Mouse (Mus musculus) brain, adult 2 months (tissue): Measurements from ENCODE around the gene Nudt7.

ENCODE experiments used
- DNase-seq: peaks from one replicate; pipeline ENCODE4 v3.0.0; 2011; ENCODE audit warnings: low read depth, low spot score

The Nudt7 gene

DNA sequence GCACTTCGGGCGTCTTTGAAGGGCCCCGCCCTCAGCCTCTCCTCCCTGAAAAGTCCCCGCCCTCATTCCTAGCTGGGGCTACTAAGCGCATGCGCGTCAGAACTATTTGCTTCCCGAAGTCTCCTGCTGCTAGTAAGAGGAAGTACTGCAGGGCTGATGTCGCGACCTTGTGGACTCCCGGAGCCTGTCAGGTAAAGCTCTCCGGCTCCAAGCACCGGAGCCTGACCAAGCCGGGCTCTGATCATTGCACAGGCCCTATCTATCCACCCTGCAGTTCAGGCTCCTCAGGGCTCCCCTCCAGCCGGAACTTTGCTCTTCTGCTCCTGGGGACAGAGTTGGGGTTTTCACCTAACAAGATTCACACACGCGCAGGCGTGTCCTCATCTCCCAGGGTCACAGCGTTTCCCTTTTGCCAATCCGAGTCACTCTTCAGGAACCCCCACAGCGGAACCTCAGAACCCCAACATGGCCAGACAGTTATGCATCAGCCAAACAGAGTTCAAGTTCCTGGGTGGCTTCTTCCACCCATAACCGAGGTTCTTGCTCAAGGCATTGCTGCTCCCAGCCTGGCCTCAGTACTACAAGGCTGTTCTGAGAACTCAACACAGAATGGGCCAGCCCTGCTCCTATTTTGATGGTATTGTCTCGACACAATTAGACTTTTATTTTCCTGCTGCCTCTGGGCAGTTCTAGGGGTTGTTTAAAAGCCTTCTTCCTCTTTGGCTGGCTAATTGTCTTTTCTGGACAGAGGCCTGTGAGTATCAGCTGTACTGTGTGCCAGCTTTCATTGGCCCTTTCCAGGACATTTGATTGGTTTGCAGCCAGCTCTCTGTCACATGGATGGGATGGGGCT is at the start of gene Nudt7:
Gene Nudt7, plus strand, starts transcription at position 48 of the 853 bp plus-strand sequence.
- DNase-seq = peak; percentile 96

DNA sequence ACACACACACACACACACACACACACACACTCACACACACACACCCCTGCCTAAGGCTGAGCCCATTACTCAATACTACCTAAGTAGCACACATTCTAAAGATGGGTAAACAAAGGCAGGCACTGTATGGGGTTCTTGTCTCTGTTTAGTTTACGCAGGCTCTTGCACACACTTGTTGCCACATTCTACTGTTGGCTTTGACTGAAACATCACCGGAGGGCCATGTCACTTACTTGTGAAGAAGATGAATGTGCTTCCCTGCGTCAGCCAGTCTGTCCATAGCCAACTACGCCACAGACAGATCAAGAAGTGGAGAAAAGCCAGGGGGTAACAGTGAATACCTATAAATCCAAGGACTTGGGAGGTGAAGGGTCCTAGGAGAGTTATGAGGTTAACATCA is 45.4 kb upstream of the Nudt7 start:
- no peak for DNase-seq

DNA sequence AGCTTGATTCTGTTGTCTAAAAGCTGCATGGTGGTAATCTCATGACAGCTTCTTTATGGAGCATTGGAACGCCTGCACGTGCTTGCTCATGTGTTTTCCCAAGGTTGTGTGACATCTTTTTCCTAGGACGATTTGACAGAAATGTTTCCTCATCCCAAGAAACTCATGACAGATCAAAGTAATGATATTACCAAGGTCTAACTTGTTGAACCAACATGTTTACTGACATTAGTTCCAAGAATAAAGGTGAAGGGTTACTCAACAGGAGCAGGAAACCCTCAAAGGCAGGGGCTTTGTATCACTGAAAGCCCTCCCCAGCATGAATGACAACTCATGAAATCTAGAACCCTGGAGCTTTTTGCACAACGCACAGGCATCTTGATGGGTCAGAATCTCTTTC is 42.6 kb upstream of the Nudt7 start:
- DNase-seq = no peak

DNA sequence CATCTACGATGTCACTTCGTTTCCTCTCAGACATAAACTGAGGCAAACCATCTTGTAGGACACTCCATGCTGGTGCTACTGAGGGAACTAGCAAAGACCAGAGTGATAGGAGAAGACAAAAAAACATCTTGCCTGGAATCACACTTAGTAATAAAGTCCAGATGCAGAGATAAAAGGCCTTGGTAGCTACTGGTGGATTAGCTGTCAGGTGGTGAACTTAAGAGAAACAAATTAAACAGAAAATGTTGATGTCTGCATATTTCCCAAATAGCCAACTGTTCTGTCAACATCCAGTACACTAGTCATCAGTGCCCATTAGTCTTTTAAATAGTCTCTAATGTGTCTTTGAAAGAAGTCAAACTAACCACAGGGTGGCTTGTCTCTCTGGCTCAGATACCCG is 40.0 kb upstream of the Nudt7 start:
- no peak for DNase-seq

DNA sequence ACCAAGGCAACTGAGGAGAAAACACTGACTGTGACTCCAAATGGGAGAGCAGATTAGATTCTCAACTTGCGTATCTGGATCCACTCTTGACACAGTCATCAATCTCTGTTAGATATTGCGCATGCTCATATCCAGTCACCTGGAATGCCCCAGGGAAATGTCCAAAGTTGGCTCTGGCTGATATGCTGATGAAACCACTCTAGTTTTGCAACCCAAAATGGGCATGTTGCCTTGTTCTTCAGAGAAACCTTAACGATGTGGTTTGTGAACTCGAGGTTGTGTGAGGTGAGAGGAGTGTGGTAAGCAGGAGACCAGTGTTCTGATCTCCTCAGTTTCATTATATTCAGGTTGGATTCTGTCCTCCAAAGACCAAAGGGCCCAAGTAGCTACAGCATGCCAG is 38.8 kb upstream of the Nudt7 start:
- DNase-seq = no peak

DNA sequence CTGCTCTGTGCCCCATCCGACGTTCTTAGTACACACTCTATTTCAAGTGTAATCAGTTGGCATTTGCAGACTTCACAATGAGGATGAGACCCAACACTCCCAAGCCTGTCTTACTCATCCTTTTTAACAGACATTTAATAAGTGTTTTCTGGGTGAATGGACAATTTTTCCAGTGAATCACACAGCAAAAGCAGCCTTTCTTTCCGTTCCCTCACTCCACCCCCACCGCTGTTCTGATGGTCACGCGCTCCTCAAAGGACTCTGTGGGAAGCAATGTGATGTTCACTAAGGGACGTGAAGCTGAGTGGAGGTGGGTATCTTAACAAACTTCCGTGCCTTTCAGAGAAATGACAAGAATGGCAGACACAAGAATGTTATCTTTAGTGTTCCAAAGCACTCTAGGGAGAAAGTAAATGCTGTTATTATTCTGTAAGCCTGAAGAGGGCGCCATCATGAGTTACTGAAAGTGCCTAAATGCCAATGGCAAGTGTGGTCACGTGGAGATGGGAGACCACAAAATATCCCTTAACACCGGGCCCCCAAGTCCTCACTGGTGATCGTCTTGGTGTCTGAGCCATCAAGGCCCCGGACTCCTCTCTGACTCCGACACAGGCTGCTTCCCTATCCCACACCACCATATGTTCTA is 32.7 kb upstream of the Nudt7 start:
- peak; percentile 42 for DNase-seq

DNA sequence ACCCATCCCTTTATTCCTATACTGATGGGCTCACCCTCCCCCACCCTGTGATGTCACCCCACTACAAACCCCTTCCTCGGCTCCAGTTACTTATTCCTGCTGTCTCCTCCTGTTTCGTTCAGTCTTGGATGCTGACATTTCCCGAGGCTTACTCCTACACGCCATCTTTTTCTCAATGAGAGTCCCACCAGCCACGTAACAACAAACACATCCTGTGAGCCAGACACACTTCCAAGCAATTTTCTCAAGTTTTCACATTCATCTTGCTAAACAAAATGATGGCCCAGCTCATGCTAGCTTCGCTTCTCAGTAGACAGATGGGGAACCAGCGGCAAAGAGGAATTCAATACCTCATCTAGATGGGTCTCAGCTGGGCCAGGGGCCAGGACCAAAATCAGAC is 30.0 kb upstream of the Nudt7 start:
- DNase-seq = peak; percentile 50

DNA sequence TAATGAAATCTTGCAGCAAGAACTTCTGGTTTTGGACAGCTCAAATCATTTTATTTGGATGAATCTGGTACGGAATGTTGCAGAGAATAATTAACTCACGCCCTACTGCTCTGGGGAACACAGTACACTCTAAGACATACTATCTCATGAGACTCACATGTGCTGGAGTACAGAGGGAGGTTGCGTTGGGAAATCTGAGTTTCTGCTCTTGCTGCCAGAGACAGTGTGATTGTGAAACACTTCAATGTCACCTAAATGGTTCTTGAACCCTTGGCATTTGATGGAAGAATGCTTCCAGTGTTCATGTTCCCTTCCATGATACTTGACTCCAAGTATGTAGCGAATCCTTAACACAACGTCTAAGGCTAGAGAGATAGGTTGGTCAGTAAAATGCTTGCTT is 27.4 kb upstream of the Nudt7 start:
- no peak for DNase-seq

DNA sequence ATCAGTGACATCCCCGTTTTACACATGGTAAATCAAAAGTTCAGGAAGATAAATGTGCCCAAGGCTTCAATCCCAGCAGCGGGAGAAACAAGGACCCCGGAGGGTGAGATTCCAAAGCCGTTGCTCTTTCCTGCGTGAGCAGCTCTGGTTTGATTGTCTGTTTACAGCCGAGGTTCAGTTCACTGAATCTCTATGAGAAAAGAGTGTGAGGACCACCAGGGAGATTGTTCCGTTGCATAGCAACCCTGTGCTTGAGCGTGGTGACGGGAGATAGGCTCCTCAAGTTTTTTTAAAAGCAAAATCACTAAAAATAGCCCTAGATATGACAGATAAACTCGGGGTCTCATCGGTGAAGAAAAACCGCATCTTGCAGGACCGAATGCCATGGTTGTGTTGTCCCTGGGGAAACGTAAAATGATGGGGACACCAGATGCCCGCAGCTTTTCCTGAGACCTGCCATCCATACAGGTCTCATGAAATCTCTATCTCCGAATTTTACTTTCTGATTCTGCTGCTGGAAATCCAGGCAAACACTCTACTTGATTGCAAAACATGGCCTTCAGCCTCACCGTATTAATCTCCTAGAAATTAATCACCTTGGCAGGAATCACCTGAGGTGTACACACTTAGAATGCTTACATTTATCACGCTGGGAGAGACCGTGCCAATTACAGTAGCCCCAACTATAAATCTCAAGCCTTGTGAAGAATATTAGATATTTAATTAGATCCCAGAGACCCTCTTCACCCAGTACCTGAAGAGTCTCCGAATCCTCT is 23.8 kb upstream of the Nudt7 start:
- peak; percentile 25 for DNase-seq

DNA sequence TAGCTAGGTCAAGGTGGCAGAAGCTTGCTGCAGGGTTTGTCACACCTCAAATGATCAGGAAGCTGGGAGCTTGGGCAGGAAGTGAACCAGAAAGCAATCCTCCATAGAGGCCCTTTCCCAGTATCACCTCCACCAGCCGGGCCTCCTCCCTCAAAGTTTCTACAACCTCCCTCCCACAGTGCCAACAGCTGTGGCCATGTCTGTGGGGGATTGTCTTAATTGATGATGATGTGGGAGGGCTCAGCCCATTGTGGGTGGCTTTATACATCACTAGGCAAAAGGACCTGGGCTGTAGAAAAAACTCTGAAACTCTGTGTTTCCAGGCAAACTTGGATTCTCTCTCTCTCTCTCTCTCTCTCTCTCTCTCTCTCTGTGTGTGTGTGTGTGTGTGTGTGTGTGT is 18.3 kb upstream of the Nudt7 start:
- no peak for DNase-seq

DNA sequence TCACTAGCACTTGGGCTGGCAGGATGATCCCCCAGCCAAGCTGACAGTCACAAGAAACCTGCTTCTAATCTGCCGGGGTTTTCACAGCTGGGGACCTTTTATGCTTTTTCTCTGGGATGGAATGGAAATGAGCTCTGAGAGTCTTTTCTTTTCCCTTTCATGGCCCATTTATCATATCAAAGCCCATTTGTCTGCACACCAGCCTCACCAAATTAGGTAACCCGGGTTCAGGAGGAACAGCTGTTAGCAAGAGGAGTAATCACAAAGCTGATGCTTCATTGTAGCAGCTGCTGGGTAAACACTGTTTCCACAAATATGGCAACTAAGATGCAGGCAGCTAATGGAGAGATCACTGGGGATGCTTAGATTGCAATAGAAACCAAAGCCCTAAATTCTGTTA is 17.3 kb upstream of the Nudt7 start:
- DNase-seq = peak; percentile 41

DNA sequence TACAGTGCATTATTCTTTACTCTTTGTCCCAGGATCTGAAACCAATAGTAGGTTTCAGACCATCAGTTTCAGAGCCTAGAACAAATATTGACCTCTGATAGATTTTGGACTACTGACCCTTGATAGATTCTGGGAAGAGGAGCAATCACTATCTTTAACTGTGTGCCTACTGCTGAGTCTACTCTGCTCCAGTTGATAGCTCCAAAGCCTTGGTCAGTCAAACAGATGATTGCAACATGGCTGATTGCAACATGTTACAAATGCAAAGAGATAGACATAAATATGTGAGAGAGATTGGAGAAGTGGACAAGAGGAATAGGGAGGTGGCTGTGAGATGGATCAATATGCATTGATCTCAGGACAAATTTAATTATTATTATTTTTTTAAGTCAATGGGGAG is 15.9 kb upstream of the Nudt7 start:
- DNase-seq = no peak

DNA sequence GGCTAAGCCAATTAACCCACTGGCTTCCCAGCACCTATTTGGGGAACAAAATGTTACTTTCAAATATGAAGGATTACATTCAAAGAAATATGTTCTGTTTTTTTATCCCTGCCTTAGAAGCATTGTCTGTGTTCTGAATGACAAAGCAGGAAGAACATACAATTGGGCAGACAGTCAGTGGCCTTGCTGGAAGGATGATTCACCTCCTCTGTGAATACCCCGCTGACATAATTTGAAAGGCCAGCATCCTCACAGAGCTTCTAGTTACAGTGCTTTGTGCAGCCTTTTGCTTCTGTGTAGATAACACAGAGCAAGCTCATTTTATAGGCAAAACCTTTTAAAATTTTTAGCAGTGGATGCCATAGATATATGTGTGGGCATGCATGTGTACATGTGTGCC is 11.6 kb upstream of the Nudt7 start:
- peak; percentile 48 for DNase-seq

DNA sequence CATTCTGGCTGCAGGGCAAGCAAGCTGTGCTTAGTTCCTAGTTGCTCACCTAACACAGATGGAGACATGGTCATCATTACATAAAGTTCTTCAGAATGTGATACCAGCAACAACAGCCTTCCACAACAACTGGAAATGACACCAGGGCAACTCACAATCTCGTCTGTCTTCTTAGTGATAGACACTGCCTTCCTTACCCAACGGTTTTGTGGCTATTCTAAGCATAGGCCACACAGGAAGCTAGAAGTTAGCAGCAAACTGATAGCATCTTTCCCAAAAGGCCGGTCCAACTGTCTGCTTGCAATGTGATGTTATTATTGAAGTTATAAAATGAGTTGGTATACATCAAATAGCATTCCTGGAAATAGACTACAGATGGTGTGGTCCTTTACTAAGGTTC is 9.7 kb upstream of the Nudt7 start:
- DNase-seq = no peak

DNA sequence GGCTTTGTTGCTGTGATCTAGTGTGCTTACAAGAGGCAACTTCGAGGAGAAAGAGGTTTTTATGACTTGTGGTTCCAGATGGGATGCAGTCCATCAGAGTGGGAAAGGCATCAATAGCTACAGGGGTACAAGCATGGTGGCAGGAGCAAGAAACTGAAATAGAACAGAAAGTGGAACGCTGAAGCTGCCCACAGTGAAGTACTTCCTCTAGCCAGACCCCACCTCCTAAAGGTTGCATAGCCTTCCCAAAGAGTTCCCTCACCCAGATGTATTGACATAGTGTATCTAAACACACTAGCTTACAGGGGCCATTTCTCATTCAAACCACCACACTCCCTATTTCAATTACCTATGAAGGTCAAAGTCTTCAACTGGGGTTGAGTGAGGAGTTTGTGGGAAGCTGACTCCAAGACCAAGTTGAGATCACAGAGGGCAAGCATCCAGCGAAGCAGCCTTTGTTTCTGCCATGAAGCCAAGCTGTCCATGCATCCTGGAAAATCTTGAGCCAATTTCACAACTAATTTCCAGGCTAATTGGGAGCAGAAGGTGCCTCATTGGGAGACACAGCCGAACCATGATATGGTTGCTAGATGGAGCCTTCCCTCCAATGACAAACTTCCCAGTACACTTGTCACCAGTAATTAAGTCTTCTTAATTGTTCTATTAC is 9.1 kb upstream of the Nudt7 start:
- DNase-seq = no peak

DNA sequence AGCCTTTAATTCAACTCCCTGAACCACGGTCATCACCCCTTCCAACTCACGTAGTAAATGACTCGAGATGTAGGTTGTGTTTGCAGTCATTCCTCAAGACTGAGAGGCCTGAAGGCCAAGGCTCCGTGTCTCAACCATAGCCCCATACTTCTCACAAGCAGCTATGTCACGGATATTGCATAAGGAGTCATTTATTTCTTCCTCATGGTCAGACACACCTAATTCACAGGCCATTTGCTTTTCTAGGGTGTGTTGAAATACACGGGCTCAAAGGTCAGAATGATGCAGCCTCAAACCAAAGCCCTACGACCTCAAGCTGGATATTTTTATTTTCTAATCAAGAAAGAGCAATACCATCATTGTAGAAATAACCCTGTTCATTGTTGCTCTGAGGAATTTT is 2.5 kb upstream of the Nudt7 start:
- DNase-seq = no peak

DNA sequence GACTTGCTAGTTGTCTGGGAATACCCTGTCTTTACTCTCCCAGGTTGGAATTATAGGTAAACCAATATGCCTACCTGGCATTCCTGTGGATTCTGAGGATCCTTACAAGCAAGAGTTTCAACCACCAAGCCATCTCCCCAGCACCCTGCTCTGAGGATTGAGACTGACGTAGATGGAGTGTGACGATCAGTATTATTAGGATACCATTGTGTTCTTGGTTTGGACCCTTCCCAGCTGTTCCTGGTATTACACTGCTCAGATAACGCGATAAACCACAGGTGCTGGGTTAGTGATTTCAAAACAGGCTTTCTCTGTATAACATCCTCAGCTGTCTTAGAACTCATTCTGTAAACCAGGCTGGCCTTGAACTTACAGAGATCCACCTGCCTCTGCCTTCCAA is 1.9 kb upstream of the Nudt7 start:
- no peak for DNase-seq

DNA sequence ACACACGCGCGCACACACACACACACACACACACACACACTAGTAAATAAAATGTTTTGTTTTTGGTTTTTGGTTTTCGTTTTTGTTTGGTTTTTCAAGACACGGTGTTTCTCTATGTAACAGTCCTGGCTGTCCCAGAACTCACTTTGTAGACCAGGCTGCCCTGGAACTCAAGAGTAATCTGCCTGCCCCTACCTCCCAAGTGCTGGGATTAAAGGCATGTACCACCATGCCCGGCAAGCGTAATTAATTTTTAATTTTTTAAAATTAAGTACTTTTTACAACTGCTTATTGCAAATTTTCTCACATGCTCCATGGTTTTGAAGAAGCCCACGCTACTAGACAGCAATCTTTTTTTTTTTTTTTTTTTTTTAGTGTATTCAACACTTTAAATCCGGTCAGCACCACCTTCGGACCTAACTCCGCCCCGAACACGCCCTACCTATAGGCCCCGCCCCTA is 277 bp upstream of the Nudt7 start:
- no peak for DNase-seq

DNA sequence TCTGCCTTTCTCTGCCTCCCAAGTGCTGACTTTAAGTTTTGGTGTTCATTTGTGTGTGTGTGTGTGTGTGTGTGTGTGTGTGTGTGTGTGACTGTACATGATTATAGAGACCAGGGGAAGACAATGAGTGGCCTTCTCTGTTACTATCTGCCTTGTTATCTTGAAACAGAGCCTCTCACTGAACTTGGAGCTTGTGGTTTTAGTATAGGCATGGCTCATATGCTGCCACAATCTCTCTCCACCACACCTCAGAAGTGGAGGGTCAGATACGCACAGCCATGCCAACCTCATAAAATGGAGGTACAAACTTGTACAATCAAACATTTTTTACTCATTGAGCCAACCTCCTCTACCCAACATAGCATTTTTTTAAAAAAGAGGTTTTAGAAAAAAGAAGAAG is 3.4 kb downstream of the Nudt7 start:
- DNase-seq = no peak

DNA sequence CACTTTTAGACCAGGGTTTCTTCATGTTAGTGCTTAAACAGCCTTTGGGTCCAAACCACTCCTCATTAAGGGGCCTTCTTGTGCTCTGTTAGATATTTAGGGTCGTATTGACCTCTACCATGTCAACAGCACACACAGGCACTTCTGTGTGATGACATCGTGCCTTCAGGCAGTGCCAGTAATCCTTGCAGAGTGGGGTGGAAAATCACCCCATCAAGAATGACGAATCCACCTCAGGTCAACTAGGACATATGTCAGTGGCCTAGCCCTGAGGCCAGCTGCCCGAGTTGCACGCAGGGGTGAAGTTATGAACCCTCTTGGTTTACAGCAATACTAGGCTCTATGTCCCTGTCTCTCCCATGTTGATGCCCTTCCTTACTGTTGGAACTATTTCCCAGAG is 3.8 kb downstream of the Nudt7 start:
- DNase-seq = no peak

DNA sequence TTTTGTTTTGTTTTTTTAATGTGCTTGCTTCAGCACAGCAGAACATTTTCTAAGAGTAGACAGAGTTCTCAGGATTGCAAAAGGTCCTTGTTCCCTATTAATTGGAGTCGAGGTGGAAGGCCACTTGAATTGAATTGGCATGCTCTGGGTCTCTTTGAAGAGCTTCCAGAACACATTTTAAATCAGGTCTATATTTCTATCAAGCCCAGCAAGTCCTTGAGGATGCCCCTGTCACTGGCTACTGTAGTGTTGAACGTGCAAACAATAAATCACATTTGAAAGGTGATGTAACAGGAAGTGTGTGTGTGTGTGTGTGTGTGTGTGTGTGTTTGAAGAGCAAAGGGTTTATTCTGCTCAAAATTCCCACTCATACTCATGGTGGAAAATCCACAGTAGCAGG is 7.1 kb downstream of the Nudt7 start:
- DNase-seq = no peak

DNA sequence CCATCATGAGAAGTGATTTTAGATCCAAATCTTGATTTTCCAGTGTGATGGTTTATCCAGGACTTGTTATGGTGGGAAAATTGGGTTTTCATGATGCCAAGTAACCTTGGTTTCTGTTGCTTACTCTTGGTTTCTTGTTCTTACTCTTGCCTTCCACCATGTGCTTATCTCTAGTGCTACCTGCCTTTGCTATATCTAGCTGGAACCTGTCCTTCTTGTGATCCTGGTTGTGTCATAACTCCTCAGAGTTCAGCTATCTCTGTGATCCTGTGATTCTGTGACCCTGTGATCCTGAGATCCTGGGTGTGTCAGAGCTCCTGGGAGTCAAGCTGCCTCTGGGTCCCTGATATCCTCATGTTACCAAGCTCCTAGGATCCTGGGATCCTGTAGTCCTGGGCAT is 8.8 kb downstream of the Nudt7 start:
- DNase-seq = no peak
